9 mouse cellular contexts compared by ENCODE assay signal in genomic region chr6:89345486-89345785, GRCm38 (mm10). TPM values are rescaled to one million over a fixed set of nuclear protein-coding genes. Genes with fewer than 3 reads are reported as not detected.
A peak's percentile ranks its signal among the peaks of the same experiment; 100 is the strongest.
DNase-seq lines count a peak whose midpoint lies in the region; ATAC-seq lines count a peak whose summit lies in the region.
"Had no signal": no experiment of that assay in that cellular context is flagged by ENCODE, and none has a peak within 500 bp of the region (broad histone marks: within the 10 kb centered on the region; RNA-seq: fewer than 3 reads in every experiment).

No protein-coding gene starts in this region.

- H3K9me3 ChIP-seq in heart, embryonic 16.5 days (replicated peaks; ENCODE audit: control insufficient read depth, low read length) = no peaks in the 10 kb centered on the region
- H3K9me3 ChIP-seq in midbrain, embryonic 16.5 days (replicated peaks; ENCODE audit: control insufficient read depth, low read length, poor library complexity, severe bottlenecking) = no peaks in the 10 kb centered on the region
- no peaks in the 10 kb centered on the region for H3K9me3 ChIP-seq in midbrain, embryonic 11.5 days (ENCODE audit: control insufficient read depth, low read length)
- no peaks in the 10 kb centered on the region for H3K9me3 ChIP-seq in forebrain, embryonic 15.5 days
- H3K9me3 ChIP-seq: hindbrain, embryonic 15.5 days had no signal

- peaks cover 34% of the 10 kb centered on the region for H3K4me1 ChIP-seq in heart, embryonic 16.5 days (ENCODE audit: control insufficient read depth, insufficient read depth, low read length)
- peaks cover 15% of the 10 kb centered on the region for H3K4me1 ChIP-seq in midbrain, embryonic 16.5 days (ENCODE audit: control insufficient read depth, insufficient read depth, low read length)
- H3K4me1 ChIP-seq in midbrain, embryonic 11.5 days (ENCODE audit: control insufficient read depth, insufficient read depth, low read length) = peaks cover 12% of the 10 kb centered on the region
- H3K4me1 ChIP-seq in forebrain, embryonic 15.5 days = peaks cover 22% of the 10 kb centered on the region

- peak overlapping the region; percentile 63 for H3K9ac ChIP-seq in heart, embryonic 16.5 days (ENCODE audit: low read length)
- H3K9ac ChIP-seq in midbrain, embryonic 16.5 days (ENCODE audit: low read depth, low read length) = 0 out of 2 replicates have a peak overlapping the region, but pooled peaks have one; percentile 2
- H3K9ac ChIP-seq in midbrain, embryonic 11.5 days (ENCODE audit: low read length) = no peak overlapping the region
- no peak overlapping the region for H3K9ac ChIP-seq in forebrain, embryonic 15.5 days (replicated peaks)
- H3K9ac ChIP-seq: hindbrain, embryonic 15.5 days had no signal

- peaks cover 12% of the 10 kb centered on the region for H3K36me3 ChIP-seq in heart, embryonic 16.5 days (ENCODE audit: control insufficient read depth, insufficient read depth)
- peaks cover 47% of the 10 kb centered on the region for H3K36me3 ChIP-seq in midbrain, embryonic 16.5 days (ENCODE audit: control insufficient read depth, insufficient read depth, low read length)
- peaks cover 20% of the 10 kb centered on the region for H3K36me3 ChIP-seq in midbrain, embryonic 11.5 days (ENCODE audit: control insufficient read depth, insufficient read depth, low read length)
- H3K36me3 ChIP-seq in forebrain, embryonic 15.5 days = peaks cover 37% of the 10 kb centered on the region

- H3K27me3 ChIP-seq in heart, embryonic 16.5 days (ENCODE audit: control insufficient read depth, insufficient read depth, low read length) = no peaks in the 10 kb centered on the region
- H3K27me3 ChIP-seq in midbrain, embryonic 16.5 days (ENCODE audit: control insufficient read depth, insufficient read depth, low read depth, low read length) = no peaks in the 10 kb centered on the region
- H3K27me3 ChIP-seq in midbrain, embryonic 11.5 days (ENCODE audit: control insufficient read depth, insufficient read depth, low read length) = no peaks in the 10 kb centered on the region
- no peaks in the 10 kb centered on the region for H3K27me3 ChIP-seq in forebrain, embryonic 15.5 days
- H3K27me3 ChIP-seq: hindbrain, embryonic 15.5 days had no signal

- H3K27ac ChIP-seq in heart, embryonic 16.5 days (ENCODE audit: low read length) = peak overlapping the region; percentile 92
- H3K27ac ChIP-seq in midbrain, embryonic 16.5 days (ENCODE audit: low read length) = peak overlapping the region; percentile 28; the same call in 1 of the 2 replicates
- no peak overlapping the region for H3K27ac ChIP-seq in midbrain, embryonic 11.5 days (ENCODE audit: low read depth, low read length)
- H3K27ac ChIP-seq in forebrain, embryonic 15.5 days (replicated peaks) = 0 out of 2 replicates have a peak overlapping the region, but pooled peaks have one; percentile 53

- H3K4me2 ChIP-seq in heart, embryonic 16.5 days (ENCODE audit: low read depth, low read length) = peak overlapping the region; percentile 53
- no peak overlapping the region for H3K4me2 ChIP-seq in midbrain, embryonic 16.5 days (ENCODE audit: low read length)
- no peak overlapping the region for H3K4me2 ChIP-seq in midbrain, embryonic 11.5 days
- no peak overlapping the region for H3K4me2 ChIP-seq in forebrain, embryonic 15.5 days (replicated peaks)
- H3K4me2 ChIP-seq: hindbrain, embryonic 15.5 days had no signal

- H3K4me3 ChIP-seq in heart, embryonic 16.5 days (ENCODE audit: low read length) = peak overlapping the region; percentile 11; the same call in 1 of the 2 replicates
- H3K4me3 ChIP-seq in midbrain, embryonic 16.5 days (ENCODE audit: low read depth, low read length) = no peak overlapping the region
- H3K4me3 ChIP-seq in midbrain, embryonic 11.5 days (ENCODE audit: low read depth, low read length) = no peak overlapping the region
- H3K4me3 ChIP-seq in forebrain, embryonic 15.5 days = no peak overlapping the region
- H3K4me3 ChIP-seq: hindbrain, embryonic 15.5 days had no signal

- ATAC-seq in heart, embryonic 16.5 days (replicated peaks; ENCODE audit: extremely low read depth, insufficient read depth, low FRiP score) = no peak
- ATAC-seq in midbrain, embryonic 16.5 days = no peak
- no peak for ATAC-seq in midbrain, embryonic 11.5 days (ENCODE audit: low FRiP score)
- ATAC-seq in forebrain, embryonic 15.5 days (replicated peaks) = no peak

- intact Hi-C loops in heart, postnatal 36 days (cut with DNase I) = loop anchor here (5.0 kb wide), 1 partner anchor 207 kb away; no protein-coding TSS in a partner anchor

- WGBS in heart, embryonic 16.5 days = 40% methylated on average over 3 of the region's 3 CpGs
- whole genome bisulfite sequencing in midbrain, embryonic 16.5 days = 65% methylated on average over 3 of the region's 3 CpGs
- WGBS in midbrain, embryonic 11.5 days = 80% methylated on average over 3 of the region's 3 CpGs
- 74% methylated on average over 3 of the region's 3 CpGs for WGBS in forebrain, embryonic 15.5 days

- DNase-seq in heart, postnatal 36 days = no peak
- DNase-seq in midbrain, embryonic 11.5 days (ENCODE audit: low spot score, missing footprints) = no peak
- peak; percentile 47 for DNase-seq in thymus, postnatal 25 days
- no peak for DNase-seq in left cerebral cortex, adult 9 months (ENCODE audit: low spot score in 2 of 2)
- DNase-seq in ovary, postnatal 10 days (ENCODE audit: low spot score) = no peak

RNA-seq across cellular contexts. Expression of gene Plxna1, which starts 17.0 kb away (rescaled TPM):
- 7.5 and 12.2 TPM in 2 replicates for polyA plus RNA-seq in heart, embryonic 16.5 days (2015; fragmentation: Nextera tagmentation; extraction: Ambion mirVana)
- total RNA-seq in heart, postnatal 36 days (2021) = 10 to 100 TPM; 18.9 to 21.9 TPM
- polyA plus RNA-seq in midbrain, embryonic 16.5 days (2015; fragmentation: Nextera tagmentation; extraction: Ambion mirVana) = 64.0 and 78.9 TPM in 2 replicates
- 24.5 and 29.1 TPM in 2 replicates for polyA plus RNA-seq in midbrain, embryonic 11.5 days (2014; fragmentation: Nextera tagmentation; extraction: Ambion mirVana)
- 39.5 and 45.7 TPM in 2 replicates for polyA plus RNA-seq in forebrain, embryonic 15.5 days (2015; fragmentation: Nextera tagmentation; extraction: Ambion mirVana)

Comparison
In these comparisons a context has a peak if more than half of its experiments do, and no peak if none do; other contexts are left out.
1. H3K9ac ChIP-seq: peak in heart, embryonic 16.5 days (single experiment) and midbrain, embryonic 16.5 days (single experiment); none in midbrain, embryonic 11.5 days (single experiment) and forebrain, embryonic 15.5 days (single experiment).